Mouse (Mus musculus) thymus, postnatal 0 days (tissue): ENCODE data around the gene Cox20. TPM values are rescaled to one million over a fixed set of nuclear protein-coding genes. Genes with fewer than 3 reads are reported as not detected.
"Not testable (repeated sequence)": the region's sequence is repeated elsewhere in the genome, so short reads cannot be mapped to it uniquely, and the experiment has no call there.

Experiments used
- DNase-seq: peaks from one replicate; pipeline ENCODE4 v3.0.0-alpha.2; 2015; ENCODE audit warnings: low spot score
- polyA plus RNA-seq: library from polyadenylated mRNA; unstranded; fragments of >200 nt; fragmentation: Nextera tagmentation; extraction: Ambion mirVana; gene quantifications from 2 replicates; pipeline ENCODE4 v1.2.1, GENCODE M21; 2015

Cox20 gene
- 195 and 218 TPM in 2 replicates for polyA plus RNA-seq

DNA sequence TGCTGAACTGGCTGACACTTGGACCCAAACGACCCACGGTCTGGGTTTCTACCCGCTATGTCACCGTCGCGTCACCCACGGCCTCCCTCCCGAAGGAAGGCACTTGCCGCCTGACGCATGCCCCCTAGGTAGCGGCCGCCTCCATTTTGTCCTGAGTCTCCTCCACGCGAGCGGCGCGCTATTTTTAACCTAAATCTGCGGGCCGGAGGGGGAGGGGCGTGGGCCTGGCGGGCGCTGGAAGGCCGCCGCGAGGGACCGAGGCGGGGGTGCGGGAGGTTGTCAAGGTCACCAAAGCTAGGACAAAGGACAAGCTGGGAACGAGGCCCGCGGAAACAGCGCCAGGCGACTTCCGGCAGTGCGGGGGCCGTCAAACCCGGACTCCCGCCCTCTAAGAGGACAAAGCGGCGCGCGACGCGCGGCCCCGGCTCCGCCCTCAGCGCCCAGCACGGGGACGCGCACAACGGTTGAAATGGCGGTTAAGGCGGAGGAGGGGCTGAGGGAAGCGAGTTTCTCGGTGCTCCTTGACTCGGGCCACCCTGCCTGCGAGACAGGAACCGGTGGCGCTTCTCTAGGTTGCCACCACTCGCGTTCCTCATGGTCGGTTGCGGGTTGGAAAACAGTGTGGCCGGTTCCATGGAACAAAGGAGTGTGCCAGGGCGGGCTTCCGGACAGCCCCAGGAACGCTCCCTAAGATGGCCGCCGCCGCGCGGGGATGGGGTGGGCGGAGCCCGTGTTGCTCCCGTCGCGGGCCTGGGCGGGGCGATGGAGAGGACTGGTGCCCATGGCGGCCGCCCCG is at the start of gene Cox20:
Gene Cox20 (plus strand): TSS at position 742 of the 796 bp plus-strand sequence.
- DNase-seq = peak; percentile 97

DNA sequence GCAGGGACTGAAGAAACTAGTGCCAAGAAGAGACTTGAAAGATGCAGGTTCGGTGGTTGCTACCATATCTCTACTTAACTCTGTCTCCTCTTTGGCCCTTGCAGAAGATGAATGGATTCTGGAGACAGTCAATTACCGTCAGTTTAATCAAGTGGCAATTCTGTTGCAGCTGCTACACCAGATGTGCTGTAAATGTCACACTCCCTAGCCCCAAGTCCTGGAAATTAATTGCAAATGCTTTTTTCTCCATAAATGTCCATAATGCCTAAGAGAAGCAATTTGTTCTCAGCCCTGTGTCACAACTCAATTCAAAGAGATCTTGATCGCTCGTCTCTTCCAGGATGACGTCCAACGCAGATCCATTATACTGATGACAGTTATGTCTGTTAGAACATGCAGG is 48.3 kb upstream of the Cox20 start:
- DNase-seq = no peak

- DNase-seq = no peak
Measured at GRCm38 (mm10) chr1:178275174-178275730, 43.7 kb upstream of the Cox20 start.

GRCm38 (mm10) chr1:178275738-178276053 is 43.2 kb upstream of the Cox20 start:
- no peak for DNase-seq

DNA sequence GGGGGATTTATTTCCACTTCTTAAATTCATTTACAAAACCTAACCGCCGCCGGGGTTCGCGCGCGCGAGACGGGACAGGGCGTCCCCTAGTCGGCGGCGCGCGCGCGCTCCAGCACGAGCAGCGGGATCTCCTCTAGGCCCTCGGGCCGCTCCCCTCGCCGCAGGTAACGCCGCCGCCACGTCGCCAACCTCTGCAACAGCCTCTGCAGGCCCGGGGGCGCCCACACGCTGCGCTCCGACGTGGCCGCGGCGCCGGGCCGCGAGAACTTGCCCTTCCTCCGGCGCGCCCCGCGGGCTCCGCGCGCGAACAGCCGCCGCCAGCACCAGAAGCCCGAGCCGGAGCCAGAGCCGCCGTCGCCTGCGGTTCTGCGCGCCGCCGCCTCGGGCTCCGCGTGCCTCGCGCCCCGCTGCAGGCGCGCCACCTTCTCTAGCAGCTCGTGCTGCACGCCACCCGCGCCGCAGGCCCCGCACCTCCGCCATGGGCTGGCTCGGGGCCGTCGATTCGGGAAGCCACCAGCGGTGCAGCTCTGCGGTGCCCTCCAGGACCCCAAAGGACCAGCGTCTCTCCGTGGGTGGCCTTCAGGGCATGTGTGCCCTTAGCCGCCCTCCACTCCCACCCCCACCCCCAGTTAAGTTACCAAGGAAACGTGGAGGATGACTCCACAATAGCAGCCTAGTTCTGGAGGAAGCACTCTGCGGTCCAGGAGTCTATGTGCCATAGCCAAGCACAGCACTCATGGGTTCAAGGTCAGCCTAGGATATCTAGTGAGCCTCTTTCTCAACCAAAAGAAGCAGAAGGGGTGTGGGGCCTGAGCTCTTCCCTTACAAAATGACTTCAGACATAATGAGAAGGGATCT is 42.6 kb upstream of the Cox20 start:
- peak; percentile 56 for DNase-seq

DNA sequence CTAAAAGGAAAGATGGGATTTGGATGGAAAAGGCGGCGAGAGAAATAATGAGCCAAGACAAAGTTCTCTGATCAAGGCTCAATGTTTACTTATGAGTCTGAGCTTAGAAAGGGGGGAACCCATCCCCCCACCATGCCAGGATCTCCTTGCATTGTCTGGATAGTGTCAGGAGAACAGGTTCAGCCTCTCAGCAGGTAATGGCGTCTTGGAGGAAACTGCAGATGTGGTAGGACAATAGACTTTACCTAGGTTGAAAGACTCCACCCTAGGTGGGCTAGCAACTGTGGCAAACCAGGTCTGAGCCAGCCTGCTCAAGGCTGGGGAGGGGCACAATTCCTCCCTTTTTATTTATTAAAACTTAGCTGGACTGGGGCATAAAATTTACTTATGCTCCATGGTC is 35.6 kb upstream of the Cox20 start:
- not testable (repeated sequence) for DNase-seq

- DNase-seq = no peak
Measured at GRCm38 (mm10) chr1:178283946-178284720, 34.8 kb upstream of the Cox20 start.

DNA sequence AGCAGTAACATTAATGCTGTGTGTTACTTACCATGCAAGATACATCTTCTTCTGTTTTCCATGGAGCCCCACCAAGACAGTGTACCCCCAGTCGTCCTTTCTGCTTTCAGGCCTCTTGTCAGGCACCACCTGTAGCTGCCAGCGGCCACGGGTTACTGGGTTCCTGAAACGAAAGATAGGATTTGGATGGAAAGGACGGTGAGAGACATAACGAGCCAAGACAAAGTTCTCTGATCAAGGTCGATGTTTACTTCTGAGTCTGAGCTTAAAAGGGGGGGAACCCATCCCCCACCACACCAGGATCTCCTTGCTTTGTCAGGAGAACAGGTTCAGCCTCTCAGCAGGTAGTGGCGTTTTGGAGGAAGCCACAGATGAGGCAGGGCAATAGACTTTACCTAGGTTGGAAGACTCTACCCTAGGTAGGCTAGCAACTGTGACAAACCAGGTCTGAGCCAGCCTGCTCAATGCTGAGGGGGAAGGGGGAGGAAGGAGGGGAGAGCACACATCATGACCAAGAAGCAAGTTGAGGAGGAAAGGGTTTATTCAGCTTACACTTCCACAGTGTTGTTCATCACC is 31.2 kb upstream of the Cox20 start:
- no peak for DNase-seq

- DNase-seq = no peak
Measured at GRCm38 (mm10) chr1:178291716-178292115, 27.2 kb upstream of the Cox20 start.

GRCm38 (mm10) chr1:178294051-178294450 is 24.9 kb upstream of the Cox20 start:
- no peak for DNase-seq

DNA sequence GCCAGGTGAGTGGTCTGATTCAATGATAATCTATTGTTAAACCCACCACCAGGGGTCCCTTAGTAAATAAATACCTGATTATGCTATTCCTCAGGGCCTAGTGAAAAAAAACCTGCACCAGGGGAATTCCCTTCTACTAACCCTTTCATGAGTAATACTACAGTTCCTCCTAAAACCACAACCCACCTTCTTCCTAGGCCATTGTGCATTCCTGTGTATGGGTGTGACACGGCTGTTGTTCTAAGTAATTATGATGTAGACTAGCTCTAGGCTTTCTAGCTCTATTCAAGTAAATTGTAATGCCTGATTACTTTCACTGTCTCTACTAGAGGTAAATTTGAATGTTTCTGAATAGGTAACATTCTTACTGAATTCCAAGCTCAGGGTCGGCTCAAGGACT is 17.7 kb upstream of the Cox20 start:
- DNase-seq = not testable (repeated sequence)

DNA sequence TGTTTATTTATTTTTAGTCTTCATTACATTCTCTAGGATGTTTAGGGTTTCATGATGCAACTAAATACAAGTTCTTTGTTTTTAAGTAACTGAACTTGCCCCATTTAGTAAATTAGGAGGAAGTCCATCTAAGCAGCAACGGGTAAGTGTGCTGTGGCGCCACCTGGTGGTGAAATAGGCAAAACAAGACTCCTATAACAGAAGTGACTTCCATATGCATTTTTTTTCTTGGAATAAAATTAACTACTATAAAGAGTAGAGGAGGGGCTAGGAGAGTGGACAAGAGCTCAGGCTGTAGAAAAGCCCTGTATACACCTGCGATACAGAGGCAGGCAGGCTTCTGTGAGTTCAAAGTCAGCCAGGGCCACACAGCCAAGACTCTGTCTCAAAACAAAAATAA is 15.5 kb upstream of the Cox20 start:
- peak; percentile 71 for DNase-seq

DNA sequence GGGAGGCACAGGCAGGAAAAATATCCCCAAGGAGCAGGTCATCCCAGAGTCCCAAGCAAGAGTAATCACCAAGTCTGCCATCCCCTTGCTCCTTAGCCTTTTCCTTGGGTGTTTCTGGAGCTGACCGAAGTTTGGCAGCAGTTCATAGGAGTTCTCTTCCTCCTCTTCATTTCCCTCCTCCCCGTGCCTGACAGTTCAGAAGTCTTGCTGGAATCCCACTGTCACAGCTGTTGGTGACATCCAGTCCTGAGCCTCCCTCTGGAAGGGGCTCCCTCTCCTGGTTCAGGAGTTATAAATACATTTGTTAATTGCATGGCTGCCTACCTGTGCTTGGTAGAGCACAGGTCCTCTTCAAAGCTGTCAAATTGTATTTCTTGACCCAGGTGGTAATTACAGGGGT is 9.4 kb upstream of the Cox20 start:
- no peak for DNase-seq

DNA sequence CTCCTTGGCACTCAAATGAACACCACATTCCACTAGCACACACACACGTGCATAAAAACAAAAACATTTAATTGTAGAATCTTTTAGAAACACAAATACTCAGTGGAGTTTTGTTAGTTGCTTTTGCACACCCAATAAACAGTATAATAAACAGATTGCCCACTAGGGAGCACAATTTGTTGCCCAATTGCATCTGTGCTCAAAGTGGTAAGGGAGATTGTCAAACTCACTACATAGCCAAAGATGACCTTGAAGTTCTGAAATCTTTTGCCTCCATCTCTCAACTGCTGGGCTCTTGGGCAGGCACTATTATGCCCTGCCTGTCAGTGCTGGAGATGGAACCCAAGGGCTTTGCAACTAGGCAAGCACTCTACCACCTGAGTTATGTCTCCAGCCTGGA is 8.8 kb upstream of the Cox20 start:
- no peak for DNase-seq

DNA sequence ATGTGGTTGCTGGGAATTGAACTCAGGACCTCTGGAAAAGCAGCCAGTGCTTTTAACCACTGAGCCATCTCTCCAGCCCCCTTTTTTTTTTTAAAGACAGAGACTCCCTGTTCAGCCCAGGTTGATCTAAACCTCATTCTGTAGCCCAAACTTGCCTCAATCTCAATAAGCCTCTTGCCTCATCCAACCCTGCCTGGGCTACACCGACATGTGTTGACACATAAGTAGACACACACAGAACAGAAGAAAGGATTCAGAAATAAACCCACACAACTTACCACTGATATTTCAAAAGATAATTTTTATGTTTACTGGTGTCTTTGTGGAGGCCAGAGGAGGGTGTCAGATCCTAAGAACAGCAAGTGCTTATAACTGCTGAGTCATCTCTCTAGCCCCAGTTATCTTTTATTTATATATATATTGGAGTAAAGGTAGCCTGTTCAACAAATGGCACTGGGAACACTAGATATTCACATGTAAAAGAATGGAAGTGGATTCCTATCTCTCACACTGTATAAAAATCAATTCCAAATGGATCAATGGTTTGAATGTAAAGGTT is 5.8 kb upstream of the Cox20 start:
- no peak for DNase-seq

GRCm38 (mm10) chr1:178314236-178314635 is 4.7 kb upstream of the Cox20 start:
- no peak for DNase-seq

GRCm38 (mm10) chr1:178317275-178318001 is 1.5 kb upstream of the Cox20 start:
- no peak for DNase-seq

DNA sequence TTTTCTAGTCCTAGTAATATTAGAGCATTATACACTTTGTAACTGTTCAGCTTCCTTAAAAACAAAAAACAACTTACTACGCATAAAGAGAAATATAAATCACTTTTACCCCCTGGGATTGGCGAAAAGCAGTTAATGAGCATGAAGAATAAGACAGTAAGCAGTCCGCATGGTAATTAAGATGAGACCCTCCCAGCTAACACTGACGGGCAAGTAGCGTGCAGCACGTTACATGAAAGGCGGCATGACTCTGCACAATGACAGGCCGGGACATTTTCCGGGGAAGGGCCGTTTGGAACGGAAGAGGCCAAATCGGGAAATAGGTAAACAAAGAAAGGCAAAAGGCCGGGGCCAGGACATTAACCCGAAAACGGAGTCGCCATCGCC is 935 bp upstream of the Cox20 start:
- DNase-seq = no peak

DNA sequence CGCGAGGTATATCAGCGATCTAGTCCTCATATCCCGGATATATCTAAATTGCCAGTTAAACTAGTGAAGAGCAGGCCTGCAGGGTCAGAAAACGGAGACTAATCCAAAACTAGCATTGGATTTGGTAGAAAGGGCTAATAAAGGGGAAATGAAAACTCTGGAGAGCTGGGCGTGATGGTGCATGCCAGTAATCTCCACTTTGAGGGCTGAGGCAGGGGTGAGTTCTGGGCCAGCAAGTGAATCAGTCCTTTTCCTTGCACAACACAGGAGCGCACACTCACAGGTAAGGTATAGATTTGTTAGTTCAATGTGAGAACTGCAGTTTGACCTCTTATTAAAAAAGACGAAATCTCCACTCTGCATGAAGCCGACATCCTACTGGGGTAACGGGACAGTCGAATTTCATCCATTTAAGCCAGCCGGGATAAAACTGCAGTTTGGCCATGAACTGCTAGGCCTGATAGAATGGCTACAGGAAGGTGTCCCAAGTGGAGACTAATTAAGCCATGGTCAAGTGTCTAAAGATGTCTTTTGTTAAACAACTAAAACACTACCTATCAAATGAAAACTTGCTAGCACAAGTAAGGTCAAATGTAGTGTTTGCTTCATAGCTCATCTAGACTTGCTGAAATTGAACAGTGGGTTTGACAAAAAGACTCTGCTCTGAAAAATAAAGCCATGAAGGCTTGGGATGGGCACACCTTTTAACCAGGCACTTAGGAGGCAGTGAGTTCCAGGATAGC is 536 bp downstream of the Cox20 start:
- DNase-seq = peak; percentile 15
